Mouse (Mus musculus) forebrain, embryonic 13.5 days (tissue): ENCODE measurements around the gene Cryba4. TPM values are rescaled to one million over a fixed set of nuclear protein-coding genes. Genes with fewer than 3 reads are reported as not detected.

ENCODE experiments used
- ATAC-seq: fragments of 200-750 bp; cut with Nextera tagmentation; 2 replicates; pipeline ENCODE4 v1.8.0; 2017
- H3K27ac ChIP-seq: fragments of 300-500 bp; sonication (generic); 2 replicates; pipeline ENCODE4 v1.5.1; 2015; ENCODE audit warnings: inconsistent platforms, mild to moderate bottlenecking, moderate library complexity
- H3K27me3 ChIP-seq: fragments of 300-500 bp; sonication (generic); 2 replicates; pipeline ENCODE4 v1.6.1; 2015; ENCODE audit warnings: mild to moderate bottlenecking, inconsistent platforms
- H3K36me3 ChIP-seq: fragments of 300-500 bp; sonication (generic); 2 replicates; pipeline ENCODE4 v1.6.1; 2015; ENCODE audit warnings: mild to moderate bottlenecking, inconsistent platforms; ENCODE audit not compliant: poor library complexity, severe bottlenecking
- H3K4me1 ChIP-seq: fragments of 300-500 bp; sonication (generic); 2 replicates; pipeline ENCODE4 v1.6.1; 2015; ENCODE audit warnings: inconsistent platforms
- H3K4me2 ChIP-seq: fragments of 300-500 bp; sonication (generic); 2 replicates; pipeline ENCODE4 v1.6.1; 2015; ENCODE audit warnings: inconsistent platforms, mild to moderate bottlenecking, moderate library complexity
- H3K4me3 ChIP-seq: fragments of 300-500 bp; sonication (generic); 2 replicates; pipeline ENCODE4 v1.5.1; 2015; ENCODE audit warnings: mild to moderate bottlenecking, inconsistent platforms
- H3K9ac ChIP-seq: fragments of 300-500 bp; sonication (generic); 2 replicates; pipeline ENCODE4 v1.6.1; 2015; ENCODE audit warnings: mild to moderate bottlenecking, inconsistent platforms
- H3K9me3 ChIP-seq: fragments of 300-500 bp; sonication (generic); replicated peaks from 2 replicates; pipeline ENCODE4 v1.6.1; 2016; ENCODE audit warnings: inconsistent platforms
- WGBS: fragments of 180-500 bp; shearing (Covaris S2); methylation state at CpG from one replicate; pipeline ENCODE4 v1.1.7; 2015; 5-methylcytosine and 5-hydroxymethylcytosine counted together
- polyA plus RNA-seq: library from polyadenylated mRNA; unstranded; fragments of >200 nt; fragmentation: Nextera tagmentation; extraction: Ambion mirVana; gene quantifications from 2 replicates; pipeline ENCODE4 v1.2.1, GENCODE M21; 2015

Cryba4 gene
- polyA plus RNA-seq, 1 experiment from 2014 or later = 1.6 TPM

DNA sequence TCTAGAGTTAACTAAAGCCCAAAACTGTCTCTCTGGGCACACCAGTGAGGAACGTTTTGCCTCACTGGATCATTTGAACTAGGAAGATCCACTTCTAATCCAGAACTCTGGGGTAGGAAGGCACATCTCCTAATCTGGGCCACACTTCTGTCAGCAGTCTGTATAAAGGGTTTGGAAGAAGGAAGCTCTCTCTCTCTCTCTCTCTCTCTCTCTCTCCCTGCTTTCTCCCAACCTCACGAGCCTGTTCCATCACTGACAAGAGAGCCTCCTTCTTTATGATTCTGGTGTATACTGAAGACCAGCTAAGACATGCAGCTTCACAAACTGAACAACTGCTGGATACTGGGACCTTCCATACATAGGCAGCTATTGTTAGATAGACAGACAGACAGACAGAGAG is 10.5 kb downstream of the Cryba4 start:
- Histone ChIP-seq H3K4me2 (no peak overlapping the region), H3K27me3 (0 out of 2 replicates have a peak, but pooled peaks cover 2% of the 10 kb centered on the region), H3K36me3 (no peaks in the 10 kb centered on the region), H3K4me3 (no peak overlapping the region), H3K27ac (no peak overlapping the region), H3K9ac (no peak overlapping the region), H3K4me1 (peaks cover 40% of the 10 kb centered on the region), H3K9me3 (no peaks in the 10 kb centered on the region)
- WGBS = 81% methylated on average over 2 of the region's 2 CpGs
- no peak for ATAC-seq

DNA sequence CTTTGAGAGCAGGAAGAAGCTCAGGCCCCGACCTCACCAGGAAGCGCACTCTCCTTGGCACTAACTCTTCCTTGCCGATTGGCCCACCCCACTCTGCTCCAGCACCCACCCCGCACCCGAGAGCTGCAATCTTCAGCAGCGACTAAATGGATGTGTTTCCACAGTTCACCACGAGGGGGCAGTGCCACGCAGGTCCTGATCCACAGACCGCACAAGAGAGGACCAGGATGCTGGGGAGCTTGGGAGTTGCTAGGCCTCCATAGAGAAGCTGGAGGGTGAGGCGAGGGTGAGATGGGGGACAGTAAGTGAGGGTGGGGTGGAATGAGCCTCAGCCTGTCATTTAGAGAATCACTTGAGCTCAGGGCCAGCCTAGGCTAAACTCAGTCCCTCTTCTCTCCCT is 11.6 kb downstream of the Cryba4 start:
- WGBS = 1% methylated on average over 10 of the region's 10 CpGs
- Histone ChIP-seq H3K4me2 (peak overlapping the region; percentile 24; the same call in 1 of the 2 replicates), H3K4me1 (peaks cover 50% of the 10 kb centered on the region), H3K4me3 (no peak overlapping the region), H3K27ac (no peak overlapping the region), H3K9ac (no peak overlapping the region), H3K9me3 (no peaks in the 10 kb centered on the region), H3K36me3 (no peaks in the 10 kb centered on the region), H3K27me3 (0 out of 2 replicates have a peak, but pooled peaks cover 2% of the 10 kb centered on the region)
- ATAC-seq = peak; percentile 59

DNA sequence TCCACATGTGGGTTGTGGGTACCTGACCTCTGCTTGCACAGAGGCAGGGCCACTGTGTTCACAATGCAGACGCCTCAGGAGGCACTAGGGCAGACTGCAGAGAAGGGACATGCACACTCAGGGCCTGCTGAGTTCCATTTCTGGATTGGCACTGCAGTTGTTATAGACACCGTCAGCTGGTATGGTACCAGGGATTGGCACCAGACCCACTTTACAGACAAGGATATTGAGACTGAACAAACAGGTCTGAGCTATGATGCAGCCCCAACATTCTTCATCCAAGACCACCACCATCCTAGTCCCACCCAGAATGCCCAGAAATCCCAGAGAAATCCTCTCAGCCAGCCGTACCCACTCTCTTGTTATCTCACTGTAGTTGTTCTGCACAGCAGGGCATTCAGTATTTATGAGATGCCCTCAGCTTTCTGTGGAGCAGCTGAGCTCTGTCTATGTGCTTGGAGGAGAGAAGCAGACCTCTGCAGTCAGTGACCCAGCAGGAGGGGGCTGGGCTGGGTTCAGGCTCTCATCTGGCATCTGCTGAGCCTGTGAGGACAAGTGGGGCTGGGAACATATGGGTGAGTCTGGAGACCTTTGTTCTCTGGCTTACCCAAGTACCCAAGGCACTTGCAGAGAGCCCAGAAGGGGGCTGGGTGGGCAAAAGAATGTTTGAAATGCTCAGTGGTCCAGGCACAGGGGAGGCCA is 13.4 kb downstream of the Cryba4 start:
- H3K27ac ChIP-seq = peak overlapping the region; percentile 95
- ATAC-seq = peak; percentile 42; the same call in 1 of the 2 replicates
- H3K27me3 ChIP-seq = no peaks in the 10 kb centered on the region
- H3K4me2 ChIP-seq = no peak overlapping the region
- H3K4me3 ChIP-seq = no peak overlapping the region
- no peaks in the 10 kb centered on the region for H3K36me3 ChIP-seq
- peaks cover 50% of the 10 kb centered on the region for H3K4me1 ChIP-seq
- WGBS = 42% methylated on average over 3 of the region's 3 CpGs
- peak overlapping the region; percentile 6; the same call in 1 of the 2 replicates for H3K9ac ChIP-seq
- H3K9me3 ChIP-seq = no peaks in the 10 kb centered on the region

DNA sequence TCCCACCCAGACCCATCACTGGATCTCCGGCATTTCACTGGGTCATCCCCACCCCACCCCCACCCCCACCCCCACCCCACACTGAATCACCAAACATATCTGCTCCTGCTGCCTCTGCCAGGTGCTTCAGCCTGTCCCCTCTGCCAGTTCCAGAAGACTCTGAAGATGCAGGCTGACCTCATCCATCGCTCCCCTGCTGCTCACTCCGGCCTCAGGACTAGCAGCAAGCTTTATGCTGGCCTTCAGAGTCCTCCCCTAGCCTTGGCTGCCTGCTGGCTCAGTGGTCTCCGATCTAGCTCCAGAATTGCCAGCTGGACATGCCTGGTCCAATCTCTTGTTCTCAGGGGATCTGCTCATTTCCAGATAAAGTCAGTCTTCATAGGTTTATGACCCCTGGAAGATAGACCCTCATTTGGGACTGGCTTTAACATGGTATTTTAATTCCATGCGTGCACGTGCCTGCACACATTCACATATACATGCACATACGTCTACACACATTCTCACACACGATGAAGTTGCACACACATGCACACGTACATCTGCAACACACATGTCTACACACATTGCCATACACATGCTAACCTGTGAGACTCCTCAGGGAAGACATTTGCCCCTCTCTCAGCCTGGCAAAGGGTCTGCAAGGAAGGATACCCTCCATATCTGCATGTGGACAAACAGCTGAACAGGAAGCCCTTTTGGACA is 14.3 kb downstream of the Cryba4 start:
- Histone ChIP-seq H3K9ac (peak overlapping the region; percentile 61), H3K27me3 (no peaks in the 10 kb centered on the region), H3K9me3 (no peaks in the 10 kb centered on the region), H3K36me3 (no peaks in the 10 kb centered on the region), H3K27ac (peak overlapping the region; percentile 95), H3K4me3 (no peak overlapping the region; the same call in 1 of the 2 replicates), H3K4me1 (peaks cover 50% of the 10 kb centered on the region), H3K4me2 (peak overlapping the region; percentile 50)
- WGBS = 43% methylated on average over 8 of the region's 9 CpGs
- ATAC-seq = peak; percentile 11; the same call in 1 of the 2 replicates

DNA sequence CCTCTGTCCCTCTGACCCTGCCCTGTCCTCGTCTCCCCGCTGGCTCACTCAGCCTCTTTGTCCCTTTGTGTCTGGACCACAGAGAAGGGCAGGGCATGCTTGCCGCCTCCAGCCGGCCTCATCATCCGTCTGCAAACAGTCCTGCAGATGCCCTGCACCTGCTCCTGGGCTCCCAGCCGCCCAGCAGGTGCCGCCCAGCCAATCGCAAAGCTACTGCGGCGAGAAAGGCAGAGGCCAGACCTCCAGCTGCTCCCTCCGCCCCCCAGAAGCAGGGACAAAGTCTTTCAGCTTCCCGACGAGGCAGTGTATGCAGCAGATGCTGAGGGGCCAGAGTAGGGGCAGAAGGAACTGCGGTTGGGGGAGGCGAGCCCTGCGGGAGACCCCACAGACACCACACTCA is 14.9 kb downstream of the Cryba4 start:
- Histone ChIP-seq H3K4me2 (peak overlapping the region; percentile 50), H3K4me3 (peak overlapping the region; percentile 21; the same call in 1 of the 2 replicates), H3K9me3 (no peaks in the 10 kb centered on the region), H3K27me3 (no peaks in the 10 kb centered on the region), H3K36me3 (no peaks in the 10 kb centered on the region), H3K9ac (peak overlapping the region; percentile 61), H3K27ac (peak overlapping the region; percentile 95), H3K4me1 (peaks cover 50% of the 10 kb centered on the region)
- 3% methylated on average over 16 of the region's 16 CpGs for WGBS
- peak; percentile 77 for ATAC-seq

DNA sequence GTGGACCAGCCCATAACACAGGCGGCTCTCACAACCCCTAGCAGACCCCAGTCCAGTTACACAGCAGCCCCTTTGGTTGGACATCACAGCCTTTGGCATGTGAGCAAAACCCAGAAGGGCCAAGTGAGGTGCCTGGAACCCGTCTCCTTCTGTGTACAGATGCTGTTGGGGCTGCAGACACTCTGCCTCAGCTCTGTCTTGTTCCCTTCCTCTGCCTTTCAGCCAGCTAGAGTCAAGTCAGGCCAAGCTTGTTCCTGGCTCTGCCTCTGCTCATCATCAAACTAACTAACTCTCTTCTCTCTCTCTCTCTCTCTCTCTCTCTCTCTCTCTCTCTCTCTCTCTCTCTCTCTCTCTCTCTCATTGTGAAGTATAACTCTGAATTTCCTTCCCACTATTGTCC is 15.7 kb downstream of the Cryba4 start:
- H3K27me3 ChIP-seq = no peaks in the 10 kb centered on the region
- H3K4me3 ChIP-seq = 0 out of 2 replicates have a peak overlapping the region, but pooled peaks have one; percentile 21
- H3K9ac ChIP-seq = peak overlapping the region; percentile 61
- H3K4me2 ChIP-seq = peak overlapping the region; percentile 50
- H3K9me3 ChIP-seq = no peaks in the 10 kb centered on the region
- 66% methylated on average over 2 of the region's 2 CpGs for WGBS
- H3K36me3 ChIP-seq = no peaks in the 10 kb centered on the region
- H3K4me1 ChIP-seq = peaks cover 46% of the 10 kb centered on the region
- ATAC-seq = no peak
- peak overlapping the region; percentile 95 for H3K27ac ChIP-seq

DNA sequence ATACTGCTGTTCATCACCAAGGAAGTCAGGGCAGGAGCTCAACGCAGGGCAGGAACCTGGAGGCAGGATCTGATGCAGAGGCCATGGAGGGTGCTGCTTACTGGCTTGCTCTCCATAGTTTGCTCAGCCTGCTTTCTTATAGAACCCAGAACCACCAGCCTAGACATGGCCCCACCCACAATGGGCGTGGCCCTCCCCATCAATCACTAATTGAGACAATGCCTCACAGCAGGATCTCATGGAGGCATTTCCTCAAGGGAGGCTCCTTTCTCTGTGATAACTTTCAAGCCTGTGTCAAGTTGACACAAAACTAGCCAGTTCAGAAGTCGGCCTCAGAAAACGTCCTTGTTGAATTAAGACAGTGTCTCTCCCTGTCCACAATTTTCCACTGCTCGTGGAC is 16.5 kb downstream of the Cryba4 start:
- 0 out of 2 replicates have a peak overlapping the region, but pooled peaks have one; percentile 95 for H3K27ac ChIP-seq
- H3K9me3 ChIP-seq = no peaks in the 10 kb centered on the region
- no peaks in the 10 kb centered on the region for H3K27me3 ChIP-seq
- ATAC-seq = no peak
- WGBS = 57% methylated on average over 5 of the region's 5 CpGs
- H3K4me3 ChIP-seq = no peak overlapping the region
- H3K9ac ChIP-seq = no peak overlapping the region
- H3K36me3 ChIP-seq = no peaks in the 10 kb centered on the region
- H3K4me1 ChIP-seq = peaks cover 43% of the 10 kb centered on the region
- H3K4me2 ChIP-seq = no peak overlapping the region

DNA sequence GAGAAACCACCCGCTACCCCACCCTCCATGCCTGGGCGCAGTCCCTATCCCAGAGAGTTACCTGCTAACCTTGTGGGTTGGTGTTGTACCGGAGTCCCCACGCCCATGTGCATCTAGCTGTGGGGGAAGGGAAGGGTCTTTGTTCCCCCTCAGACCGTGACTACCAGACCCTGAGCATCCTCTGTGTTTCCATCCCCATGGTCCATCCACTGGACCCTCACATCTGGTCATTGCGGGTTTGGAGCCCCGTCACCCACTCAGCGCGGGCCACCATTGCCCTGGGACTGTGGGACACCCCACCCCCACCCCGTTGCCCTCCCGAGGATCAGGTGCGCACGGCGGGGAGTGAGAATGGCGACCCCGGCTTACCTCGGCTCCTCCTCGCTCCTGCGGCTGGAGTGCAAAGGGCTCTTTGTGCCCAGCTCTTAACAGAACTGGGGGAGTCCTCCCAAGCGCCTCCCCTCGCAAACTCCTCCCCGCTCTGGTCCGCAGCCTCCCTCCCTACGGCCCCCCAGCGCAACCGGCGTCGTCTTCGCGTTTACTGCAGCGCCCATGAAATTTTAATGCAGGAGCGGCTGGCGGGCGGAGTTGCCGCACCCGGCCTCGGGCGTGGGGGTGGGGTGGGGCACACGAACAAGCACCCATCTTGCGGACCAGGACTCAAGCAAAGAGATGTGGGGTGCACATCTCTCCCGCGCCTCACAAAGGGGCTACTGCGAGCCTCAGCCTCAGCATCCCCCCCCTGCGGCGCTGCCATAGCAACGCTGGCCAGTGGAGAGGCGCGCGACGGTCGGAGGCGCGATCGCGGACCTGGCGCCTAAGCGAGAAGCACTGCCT is 23.9 kb downstream of the Cryba4 start:
- Histone ChIP-seq H3K9ac (peak overlapping the region; percentile 97), H3K4me2 (peak overlapping the region; percentile 95), H3K27ac (peak overlapping the region; percentile 97), H3K4me3 (peak overlapping the region; percentile 68), H3K9me3 (no peaks in the 10 kb centered on the region), H3K36me3 (peaks cover 17% of the 10 kb centered on the region), H3K27me3 (no peaks in the 10 kb centered on the region), H3K4me1 (peaks cover 49% of the 10 kb centered on the region)
- peak; percentile 80 for ATAC-seq
- WGBS = under 1% methylated on average over 57 of the region's 57 CpGs

DNA sequence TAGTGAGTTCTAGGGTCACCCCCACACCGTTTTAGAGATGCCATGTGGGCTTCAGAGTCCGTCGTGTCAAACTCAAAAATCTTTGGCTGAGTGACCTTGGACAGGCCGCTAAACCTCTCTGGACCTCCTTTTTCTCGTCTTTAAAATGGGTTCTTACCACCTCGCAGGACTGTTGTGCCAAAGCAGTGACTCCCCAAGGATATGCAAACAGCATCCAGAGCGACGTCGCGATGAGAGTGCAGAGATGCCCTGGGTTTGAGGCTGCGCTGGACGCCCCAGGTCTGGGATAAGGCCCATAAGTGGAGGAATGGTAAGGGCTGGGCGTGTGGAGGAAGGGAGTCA is 24.4 kb downstream of the Cryba4 start:
- no peak for ATAC-seq

DNA sequence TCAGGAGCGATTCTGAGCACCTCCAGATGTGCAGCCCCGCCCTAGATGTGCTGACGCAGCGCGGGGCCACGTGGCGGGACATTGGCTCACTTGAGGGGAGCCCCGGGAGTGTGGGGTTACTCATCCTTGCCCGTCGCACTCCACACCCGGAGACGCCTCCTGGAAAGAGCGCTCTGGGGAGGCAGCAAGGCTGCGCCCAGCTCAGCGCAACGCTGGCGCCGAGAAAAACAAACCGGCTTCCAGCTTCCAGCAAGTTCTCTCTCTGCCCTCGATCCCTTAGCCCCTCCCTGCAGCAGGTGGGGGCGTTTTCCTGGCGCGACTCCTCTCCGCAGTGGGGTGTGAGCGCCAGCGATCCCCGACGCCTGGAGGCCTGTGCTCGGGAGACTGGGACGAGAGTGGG is 25.0 kb downstream of the Cryba4 start:
- WGBS = 0% methylated on average over 30 of the region's 30 CpGs
- Histone ChIP-seq H3K4me2 (peak overlapping the region; percentile 95), H3K4me3 (peak overlapping the region; percentile 68), H3K36me3 (peaks cover 28% of the 10 kb centered on the region), H3K4me1 (peaks cover 60% of the 10 kb centered on the region), H3K9ac (peak overlapping the region; percentile 97), H3K27me3 (no peaks in the 10 kb centered on the region), H3K27ac (peak overlapping the region; percentile 97), H3K9me3 (no peaks in the 10 kb centered on the region)
- ATAC-seq = peak; percentile 28

More for the DNA sequence above, 24.4 kb downstream of the Cryba4 start:
- WGBS = under 1% methylated on average over 13 of the region's 13 CpGs
- no peaks in the 10 kb centered on the region for H3K9me3 ChIP-seq
- peak overlapping the region; percentile 97 for H3K9ac ChIP-seq
- H3K4me1 ChIP-seq = peaks cover 55% of the 10 kb centered on the region
- H3K4me3 ChIP-seq = peak overlapping the region; percentile 68
- peaks cover 22% of the 10 kb centered on the region for H3K36me3 ChIP-seq
- H3K4me2 ChIP-seq = peak overlapping the region; percentile 95
- no peaks in the 10 kb centered on the region for H3K27me3 ChIP-seq
- H3K27ac ChIP-seq = peak overlapping the region; percentile 97

DNA sequence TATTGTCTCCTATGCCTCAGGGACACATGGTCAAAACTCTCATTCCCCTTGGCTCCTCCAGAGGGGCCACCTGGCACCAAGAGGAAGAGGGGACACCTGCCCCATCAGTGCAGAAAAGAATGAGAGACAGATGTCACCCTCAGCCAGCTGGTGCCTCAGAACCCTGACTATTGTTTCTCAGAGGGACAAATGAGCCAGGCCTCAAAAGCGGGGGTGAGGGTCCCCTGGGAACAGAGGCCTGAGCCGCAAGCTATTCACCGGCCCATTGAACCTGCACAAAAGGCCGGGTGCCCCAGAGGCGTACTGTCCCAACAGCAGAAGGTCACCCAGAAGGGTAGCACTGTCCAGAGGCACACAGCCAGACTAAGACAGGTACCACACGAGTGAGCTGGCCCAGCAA is 26.7 kb downstream of the Cryba4 start:
- Histone ChIP-seq H3K4me1 (peaks cover 74% of the 10 kb centered on the region), H3K27me3 (no peaks in the 10 kb centered on the region), H3K9me3 (no peaks in the 10 kb centered on the region), H3K9ac (peak overlapping the region; percentile 97), H3K4me3 (peak overlapping the region; percentile 68), H3K4me2 (peak overlapping the region; percentile 95), H3K36me3 (peaks cover 45% of the 10 kb centered on the region), H3K27ac (peak overlapping the region; percentile 97)
- 8% methylated on average over 6 of the region's 6 CpGs for WGBS
- no peak for ATAC-seq
